Mouse (Mus musculus): Measurements from ENCODE around the gene Knop1.

- no peak for TF ChIP-seq CTCF (IDR thresholded peaks at IDR 0.05)
- TF ChIP-seq EP300 (IDR thresholded peaks at IDR 0.05): no peak
Observed at GRCm38 (mm10) chr7:118848796-118849195, 7.3 kb downstream of the Knop1 start.

Measured in lung, postnatal 0 days (tissue).